Mouse (Mus musculus) hematopoietic multipotent progenitor cell, adult 10-12 weeks (in vitro differentiated cells): ENCODE measurements around the gene Tes3-ps. TPM values are rescaled to one million over a fixed set of nuclear protein-coding genes. Genes with fewer than 3 reads are reported as not detected.

ENCODE experiments used
- polyA plus RNA-seq: library from polyadenylated mRNA; stranded (reverse); fragments of >175 nt; gene quantifications from 2 replicates; pipeline ENCODE4 v1.2.3, GENCODE M21; 2012; ENCODE audit warnings: low replicate concordance

Gene Tes3-ps
- polyA plus RNA-seq, result 0.03 TPM in 1 of 2 replicates, not detected in the other

DNA sequence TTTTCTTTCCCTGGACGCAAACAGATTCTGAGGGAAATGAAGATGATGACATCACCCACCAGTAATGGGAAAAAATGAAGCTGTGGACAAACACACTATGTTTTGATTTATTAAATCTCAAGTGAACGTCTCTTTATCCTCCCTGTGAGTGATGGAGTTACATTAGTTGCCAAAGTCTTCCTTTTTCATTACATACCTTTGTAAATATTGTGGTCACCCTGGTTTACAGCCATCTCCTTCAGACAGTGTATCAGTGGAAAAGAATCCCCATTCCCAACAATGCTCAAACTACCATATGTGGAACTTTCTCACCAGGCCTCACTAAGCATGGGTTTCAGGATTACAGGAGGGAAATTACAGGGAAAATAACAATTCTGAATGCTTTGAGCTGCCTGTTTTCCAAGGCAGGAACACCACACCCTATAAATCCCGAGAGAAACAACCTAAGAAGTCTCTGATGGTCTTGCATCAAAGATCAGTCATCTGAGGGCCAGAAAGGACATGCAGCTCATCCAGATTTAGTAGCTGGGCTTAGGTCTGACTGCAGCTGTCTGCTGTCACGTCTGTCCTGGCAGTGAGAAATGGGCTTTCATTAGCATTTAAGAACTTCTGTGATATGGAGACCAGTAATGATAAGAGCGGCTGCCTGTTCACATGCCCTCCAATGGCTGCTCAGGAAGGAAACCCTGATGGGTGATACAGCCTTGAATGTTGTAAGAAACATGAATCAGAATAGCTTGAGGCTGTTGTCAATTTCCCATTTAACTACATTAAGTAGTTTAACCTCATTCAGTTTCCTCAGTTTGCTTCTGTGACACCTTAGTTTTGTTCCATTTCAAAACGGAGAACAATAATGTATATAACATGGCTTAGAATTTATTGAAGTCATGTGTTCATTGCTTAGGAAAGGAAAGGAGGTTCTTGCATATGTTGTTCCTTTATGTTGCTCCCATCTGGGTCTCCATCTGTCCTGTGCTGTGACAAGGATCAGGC, at the start of gene Tes3-ps:
TSS of gene Tes3-ps (plus strand) at position 943 of the 993 bp plus-strand sequence.

DNA sequence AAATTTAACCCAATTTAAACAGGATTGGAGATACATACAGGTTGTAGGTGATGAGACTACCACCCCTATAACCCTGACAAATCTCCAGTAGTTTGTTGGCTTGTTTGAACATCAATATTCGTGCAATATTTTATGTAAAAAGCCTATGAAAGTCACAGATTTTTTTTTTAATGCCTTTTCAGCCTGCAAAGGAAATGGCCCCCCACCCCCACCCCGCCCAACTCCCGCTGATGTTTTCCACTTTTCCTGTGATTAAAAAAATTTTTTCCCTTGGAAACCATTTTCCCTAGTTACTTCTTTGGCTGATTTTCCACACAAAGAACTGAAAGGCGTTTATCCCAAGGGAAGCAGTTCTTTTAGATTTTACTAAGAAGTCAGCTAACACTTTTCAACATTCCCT, 11.4 kb downstream of the Tes3-ps start, which contains the start of gene Ecm2:
TSS of gene Ecm2 (plus strand) at position 301 of the 400 bp plus-strand sequence.

DNA sequence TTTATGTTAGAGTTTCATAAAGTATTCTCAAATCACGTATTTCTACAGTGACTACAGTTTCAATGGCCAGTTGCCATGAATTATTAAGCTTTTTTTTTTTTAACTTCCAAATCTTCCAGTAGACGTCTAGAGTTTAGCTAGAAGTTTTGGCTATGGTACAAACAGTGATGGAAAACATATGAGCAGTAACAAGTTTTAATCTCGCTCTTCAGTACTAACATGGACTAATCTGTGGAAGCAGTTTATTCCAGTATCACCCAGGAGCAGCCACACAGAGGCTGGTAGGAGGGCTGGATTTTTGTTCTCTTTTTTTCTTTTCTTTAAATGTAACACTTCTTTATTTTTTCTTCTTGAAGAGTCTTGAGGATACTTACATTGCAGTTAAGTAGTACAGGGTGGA, 51.2 kb downstream of the Tes3-ps start, which contains the start of gene Aspn:
TSS of gene Aspn (plus strand) at position 165 of the 400 bp plus-strand sequence.

Other genes with a start within 250 kb of the Tes3-ps start
- gene Susd3, start 244.6 kb upstream of the Tes3-ps start, polyA plus RNA-seq, result 75.9 and 96.2 TPM in 2 replicates
- gene Fgd3, start 173.0 kb upstream of the Tes3-ps start, polyA plus RNA-seq, result 29.7 and 34.1 TPM in 2 replicates
- gene Bicd2, start 151.7 kb upstream of the Tes3-ps start, polyA plus RNA-seq, result 22.8 and 23.5 TPM in 2 replicates
- gene Ippk, start 72.1 kb upstream of the Tes3-ps start, polyA plus RNA-seq, result 0.60 and 1.3 TPM in 2 replicates
- gene Ecm2, start 11.5 kb downstream of the Tes3-ps start, polyA plus RNA-seq, result 0.08 TPM in 1 of 2 replicates, not detected in the other
- not detected in 2 replicates for gene Aspn, start 51.1 kb downstream of the Tes3-ps start, polyA plus RNA-seq
- not detected in 2 replicates for gene Omd, start 89.1 kb downstream of the Tes3-ps start, polyA plus RNA-seq
- not detected in 2 replicates for gene Ogn, start 114.7 kb downstream of the Tes3-ps start, polyA plus RNA-seq
- gene Cenpp, start 159.5 kb downstream of the Tes3-ps start, polyA plus RNA-seq, result 0.84 and 1.2 TPM in 2 replicates
- 0.50 and 2.9 TPM in 2 replicates for gene Nol8, start 159.8 kb downstream of the Tes3-ps start, polyA plus RNA-seq
- 2.7 and 10.0 TPM in 2 replicates for gene Iars, start 188.8 kb downstream of the Tes3-ps start, polyA plus RNA-seq